Mouse (Mus musculus) kidney, embryonic 14.5 days (tissue): ENCODE measurements at regions not wholly inside any gene's neighbourhood (a gene's known extent, or its start where the extent isn't known, plus 50 kb on each side); places are given as distances from the start of the nearest gene placed in this dataset.

Source experiments
- ATAC-seq: fragments of 200-750 bp; cut with Nextera tagmentation; 2 replicates; pipeline ENCODE4 v1.8.0; 2017; ENCODE audit warnings: moderate number of reproducible peaks, mild to moderate bottlenecking, moderate TSS enrichment, moderate library complexity; ENCODE audit not compliant: low FRiP score, low TSS enrichment
- H3K27ac ChIP-seq: fragments of 300-500 bp; sonication (generic); 2 replicates; pipeline ENCODE4 v1.5.1; 2014; ENCODE audit warnings: low read depth, mild to moderate bottlenecking, low read length, moderate library complexity, mixed read lengths
- H3K27me3 ChIP-seq: fragments of 300-500 bp; sonication (generic); 2 replicates; pipeline ENCODE4 v1.6.1; 2014; ENCODE audit warnings: mild to moderate bottlenecking, low read length; ENCODE audit not compliant: control insufficient read depth, insufficient read depth
- H3K36me3 ChIP-seq: fragments of 300-500 bp; sonication (generic); 2 replicates; pipeline ENCODE4 v1.6.1; 2014; ENCODE audit warnings: low read length, mixed read lengths; ENCODE audit not compliant: control insufficient read depth, insufficient read depth
- H3K4me1 ChIP-seq: fragments of 300-500 bp; sonication (generic); 2 replicates; pipeline ENCODE4 v1.6.1; 2014; ENCODE audit warnings: low read length, mixed read lengths; ENCODE audit not compliant: control insufficient read depth, insufficient read depth
- H3K4me2 ChIP-seq: fragments of 300-500 bp; sonication (generic); replicated peaks from 2 replicates; pipeline ENCODE4 v1.6.1; 2014; ENCODE audit warnings: low read depth, mild to moderate bottlenecking, low read length
- H3K4me3 ChIP-seq: fragments of 300-500 bp; sonication (generic); 2 replicates; pipeline ENCODE4 v1.5.1; 2014; ENCODE audit warnings: mild to moderate bottlenecking, low read length
- H3K9ac ChIP-seq: fragments of 300-500 bp; sonication (generic); 2 replicates; pipeline ENCODE4 v1.6.1; 2014; ENCODE audit warnings: low read depth, mild to moderate bottlenecking, low read length, moderate library complexity
- H3K9me3 ChIP-seq: fragments of 300-500 bp; sonication (generic); 2 replicates; pipeline ENCODE4 v1.6.1; 2016; ENCODE audit warnings: low read length; ENCODE audit not compliant: control insufficient read depth
- WGBS: fragments of 180-500 bp; shearing (Covaris S2); extraction: QIAGEN DNeasy Blood & Tissue Kit; methylation state at CpG from one replicate; pipeline ENCODE4 v1.1.7; 2014; 5-methylcytosine and 5-hydroxymethylcytosine counted together

GRCm38 (mm10) chr5:35168853-35169252 lies 63.3 kb upstream of the Lrpap1 start:
- Histone ChIP-seq H3K27me3 (no peaks in the 10 kb centered on the region), H3K9me3 (no peaks in the 10 kb centered on the region), H3K27ac (no peak overlapping the region), H3K4me1 (no peaks in the 10 kb centered on the region), H3K4me3 (no peak overlapping the region), H3K9ac (no peak overlapping the region), H3K4me2 (no peak overlapping the region), H3K36me3 (no peaks in the 10 kb centered on the region)
- ATAC-seq, result no peak
- 84% methylated on average over 5 of the region's 5 CpGs for WGBS

DNA sequence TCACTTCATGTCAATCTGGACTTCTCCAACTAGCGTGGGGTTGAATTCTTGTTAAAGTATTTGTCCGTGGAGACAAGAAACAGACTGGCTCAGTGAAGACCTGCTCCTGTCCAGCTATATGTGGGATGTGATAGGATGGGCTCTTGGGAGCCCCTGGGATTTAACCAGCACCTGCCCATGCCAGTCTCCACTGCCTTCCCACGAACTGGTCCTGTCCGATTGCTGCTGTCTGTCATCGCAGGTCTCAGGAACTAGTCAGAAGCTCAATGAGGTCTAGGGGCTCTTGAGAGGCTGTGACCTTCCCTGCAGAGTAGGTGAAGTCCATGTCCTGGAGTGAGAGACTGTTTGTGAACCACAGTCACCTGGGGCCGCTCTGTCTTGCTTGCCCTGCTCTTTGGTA lies 62.8 kb upstream of the Lrpap1 start:
- Histone ChIP-seq H3K27ac (no peak overlapping the region), H3K4me1 (no peaks in the 10 kb centered on the region), H3K27me3 (no peaks in the 10 kb centered on the region), H3K9ac (no peak overlapping the region), H3K36me3 (no peaks in the 10 kb centered on the region), H3K4me3 (no peak overlapping the region), H3K9me3 (no peaks in the 10 kb centered on the region), H3K4me2 (no peak overlapping the region)
- no peak for ATAC-seq
- WGBS, result 94% methylated on average over 6 of the region's 6 CpGs

DNA sequence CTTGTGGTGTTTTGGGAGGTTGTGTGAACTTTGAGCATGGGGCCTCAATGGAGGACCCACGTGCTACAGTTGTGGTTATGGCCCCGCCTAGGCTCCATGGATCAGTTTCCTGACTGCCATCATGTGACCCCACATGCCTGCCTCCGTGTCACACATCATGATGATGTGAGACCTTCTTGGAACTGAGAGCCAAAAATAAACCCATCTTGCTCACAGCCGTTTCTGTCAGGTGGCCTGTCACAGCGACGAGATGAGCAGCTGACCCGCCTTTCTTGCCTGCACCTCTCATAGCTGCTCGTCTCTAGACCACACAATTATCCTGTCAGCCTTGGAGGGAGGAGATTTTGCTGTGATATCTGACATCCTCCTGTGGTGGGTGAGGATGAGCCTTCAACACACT lies 60.4 kb upstream of the Lrpap1 start:
- H3K9ac ChIP-seq, result no peak overlapping the region
- H3K4me2 ChIP-seq, result no peak overlapping the region
- H3K4me1 ChIP-seq, result no peaks in the 10 kb centered on the region
- 75% methylated on average over 8 of the region's 8 CpGs for WGBS
- H3K36me3 ChIP-seq, result no peaks in the 10 kb centered on the region
- H3K4me3 ChIP-seq, result no peak overlapping the region
- no peak for ATAC-seq
- H3K27ac ChIP-seq, result no peak overlapping the region
- no peaks in the 10 kb centered on the region for H3K27me3 ChIP-seq
- no peaks in the 10 kb centered on the region for H3K9me3 ChIP-seq

DNA sequence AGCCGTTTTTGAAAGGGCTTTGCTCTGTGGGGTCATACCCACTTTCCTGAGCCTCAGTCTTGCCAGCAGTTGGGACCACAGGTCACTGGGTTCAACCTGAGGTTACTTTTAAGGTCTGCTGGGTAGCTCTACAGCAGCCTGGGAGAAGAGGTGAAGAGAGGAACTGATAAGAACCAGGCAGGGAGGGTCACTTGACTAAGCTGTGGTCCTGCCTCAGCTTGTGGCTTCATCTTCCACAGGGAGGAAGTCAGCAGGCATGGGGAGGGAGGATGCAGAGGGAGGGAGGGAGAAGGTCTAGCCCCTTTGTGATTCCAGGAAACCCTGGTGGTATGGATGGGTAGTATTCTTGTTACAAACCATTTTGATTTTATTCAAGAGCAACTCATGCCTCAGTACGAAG lies 59.9 kb upstream of the Lrpap1 start:
- Histone ChIP-seq H3K27ac (no peak overlapping the region), H3K27me3 (no peaks in the 10 kb centered on the region), H3K4me2 (no peak overlapping the region), H3K9ac (no peak overlapping the region), H3K4me3 (no peak overlapping the region), H3K9me3 (no peaks in the 10 kb centered on the region), H3K4me1 (no peaks in the 10 kb centered on the region), H3K36me3 (no peaks in the 10 kb centered on the region)
- no peak for ATAC-seq
- 69% methylated on average over 2 of the region's 2 CpGs for WGBS

DNA sequence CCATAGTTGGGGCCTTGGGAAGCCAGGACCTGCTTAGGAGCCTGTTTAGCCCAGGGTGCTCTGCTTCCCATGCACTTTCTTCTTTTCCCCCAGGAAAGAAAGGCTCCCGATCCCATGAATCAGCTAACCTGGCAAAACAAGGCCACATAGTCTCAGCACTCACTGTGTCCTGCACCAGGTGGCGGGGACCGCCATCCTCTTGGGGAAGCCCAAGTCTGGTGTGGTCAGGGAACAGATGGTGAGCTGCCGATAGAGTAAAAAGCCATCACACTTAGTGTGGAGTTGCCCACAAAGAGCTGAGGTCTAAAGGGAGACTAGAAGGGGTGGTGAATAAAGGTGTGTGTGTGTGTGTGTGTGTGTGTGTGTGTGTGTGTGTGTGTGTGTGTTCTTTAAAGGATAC lies 57.0 kb upstream of the Lrpap1 start:
- no peak for ATAC-seq
- Histone ChIP-seq H3K9ac (no peak overlapping the region), H3K27me3 (no peaks in the 10 kb centered on the region), H3K9me3 (no peaks in the 10 kb centered on the region), H3K4me1 (peaks cover 14% of the 10 kb centered on the region), H3K4me2 (no peak overlapping the region), H3K36me3 (no peaks in the 10 kb centered on the region), H3K27ac (no peak overlapping the region), H3K4me3 (no peak overlapping the region)
- WGBS, result 86% methylated on average over 4 of the region's 4 CpGs

GRCm38 (mm10) chr5:35162120-35162519 lies 56.6 kb upstream of the Lrpap1 start:
- Histone ChIP-seq H3K27ac (no peak overlapping the region), H3K9me3 (no peaks in the 10 kb centered on the region), H3K4me3 (no peak overlapping the region), H3K9ac (no peak overlapping the region), H3K4me1 (peaks cover 14% of the 10 kb centered on the region), H3K4me2 (no peak overlapping the region), H3K27me3 (no peaks in the 10 kb centered on the region), H3K36me3 (no peaks in the 10 kb centered on the region)
- WGBS, result 94% methylated on average over 3 of the region's 3 CpGs
- ATAC-seq, result no peak

GRCm38 (mm10) chr5:35160929-35161815 lies 55.6 kb upstream of the Lrpap1 start:
- peaks cover 14% of the 10 kb centered on the region for H3K4me1 ChIP-seq
- no peaks in the 10 kb centered on the region for H3K27me3 ChIP-seq
- H3K4me3 ChIP-seq, result no peak overlapping the region
- no peak overlapping the region for H3K9ac ChIP-seq
- H3K27ac ChIP-seq, result no peak overlapping the region
- no peaks in the 10 kb centered on the region for H3K9me3 ChIP-seq
- no peak for ATAC-seq
- no peak overlapping the region for H3K4me2 ChIP-seq
- no peaks in the 10 kb centered on the region for H3K36me3 ChIP-seq
- 88% methylated on average over 5 of the region's 5 CpGs for WGBS

- ATAC-seq, result no peak
- H3K4me1 ChIP-seq, result peaks cover 14% of the 10 kb centered on the region
- H3K36me3 ChIP-seq, result no peaks in the 10 kb centered on the region
- H3K9ac ChIP-seq, result no peak overlapping the region
- H3K4me3 ChIP-seq, result no peak overlapping the region
- no peaks in the 10 kb centered on the region for H3K9me3 ChIP-seq
- no peak overlapping the region for H3K4me2 ChIP-seq
- H3K27ac ChIP-seq, result no peak overlapping the region
- 69% methylated on average over 4 of the region's 4 CpGs for WGBS
- no peaks in the 10 kb centered on the region for H3K27me3 ChIP-seq
Observed at GRCm38 (mm10) chr5:35159854-35160253, 54.3 kb upstream of the Lrpap1 start.

DNA sequence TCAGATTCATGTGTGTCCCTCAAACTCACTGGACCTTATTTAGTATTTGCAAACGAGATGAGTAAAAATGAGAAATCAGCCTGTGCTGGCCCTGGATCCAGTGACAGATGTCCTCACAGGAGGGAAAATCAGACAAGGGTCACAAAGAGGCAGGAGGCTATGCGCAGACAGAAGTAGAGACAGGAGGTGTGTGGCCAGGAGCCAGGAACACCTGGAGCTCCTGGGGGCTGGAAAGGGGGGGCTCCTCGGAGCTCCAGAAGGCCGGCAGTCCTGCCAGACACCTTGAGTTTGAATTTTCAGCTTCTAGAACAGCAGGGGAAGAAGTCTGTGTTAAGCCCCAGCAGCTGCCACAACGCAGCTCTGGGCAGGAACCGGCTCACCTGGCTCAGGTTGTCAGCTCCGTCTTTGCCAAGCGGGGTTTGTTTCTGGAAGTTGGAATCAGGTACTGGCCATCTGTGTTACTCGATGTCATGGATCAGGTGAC lies 53.7 kb upstream of the Lrpap1 start:
- H3K4me2 ChIP-seq, result no peak overlapping the region
- no peak overlapping the region for H3K27ac ChIP-seq
- no peaks in the 10 kb centered on the region for H3K9me3 ChIP-seq
- H3K4me1 ChIP-seq, result peaks cover 14% of the 10 kb centered on the region
- ATAC-seq, result no peak
- 54% methylated on average over 9 of the region's 9 CpGs for WGBS
- no peaks in the 10 kb centered on the region for H3K27me3 ChIP-seq
- H3K36me3 ChIP-seq, result no peaks in the 10 kb centered on the region
- H3K4me3 ChIP-seq, result no peak overlapping the region
- no peak overlapping the region for H3K9ac ChIP-seq
